Mouse (Mus musculus): ENCODE data around the gene Tbx10.
"Not testable (repeated sequence)": the region's sequence is repeated elsewhere in the genome, so short reads cannot be mapped to it uniquely, and the experiment has no call there.

Gene Tbx10

DNA sequence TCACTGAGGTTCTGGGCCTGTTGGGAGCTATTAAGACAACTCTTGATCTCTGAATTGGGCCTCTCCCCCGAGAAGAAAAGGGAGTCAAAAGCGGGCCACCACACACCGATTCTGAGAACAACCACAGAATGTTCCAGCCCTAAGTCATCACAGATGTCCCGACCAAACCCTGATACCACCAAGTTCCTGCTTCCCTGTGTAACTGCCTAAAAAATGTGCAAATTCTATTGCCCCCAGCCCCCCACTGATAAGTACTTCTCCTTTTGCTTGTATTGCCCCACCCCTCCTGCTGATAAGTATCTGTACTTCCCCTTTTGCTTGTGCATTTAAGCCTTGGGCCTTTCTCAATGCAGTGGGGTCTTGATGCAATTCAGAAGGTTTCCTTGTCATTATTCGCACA is 51.6 kb downstream of the Tbx10 start:
- not testable (repeated sequence) for DNase-seq (ENCODE audit: low spot score in 2 of 2)

DNA sequence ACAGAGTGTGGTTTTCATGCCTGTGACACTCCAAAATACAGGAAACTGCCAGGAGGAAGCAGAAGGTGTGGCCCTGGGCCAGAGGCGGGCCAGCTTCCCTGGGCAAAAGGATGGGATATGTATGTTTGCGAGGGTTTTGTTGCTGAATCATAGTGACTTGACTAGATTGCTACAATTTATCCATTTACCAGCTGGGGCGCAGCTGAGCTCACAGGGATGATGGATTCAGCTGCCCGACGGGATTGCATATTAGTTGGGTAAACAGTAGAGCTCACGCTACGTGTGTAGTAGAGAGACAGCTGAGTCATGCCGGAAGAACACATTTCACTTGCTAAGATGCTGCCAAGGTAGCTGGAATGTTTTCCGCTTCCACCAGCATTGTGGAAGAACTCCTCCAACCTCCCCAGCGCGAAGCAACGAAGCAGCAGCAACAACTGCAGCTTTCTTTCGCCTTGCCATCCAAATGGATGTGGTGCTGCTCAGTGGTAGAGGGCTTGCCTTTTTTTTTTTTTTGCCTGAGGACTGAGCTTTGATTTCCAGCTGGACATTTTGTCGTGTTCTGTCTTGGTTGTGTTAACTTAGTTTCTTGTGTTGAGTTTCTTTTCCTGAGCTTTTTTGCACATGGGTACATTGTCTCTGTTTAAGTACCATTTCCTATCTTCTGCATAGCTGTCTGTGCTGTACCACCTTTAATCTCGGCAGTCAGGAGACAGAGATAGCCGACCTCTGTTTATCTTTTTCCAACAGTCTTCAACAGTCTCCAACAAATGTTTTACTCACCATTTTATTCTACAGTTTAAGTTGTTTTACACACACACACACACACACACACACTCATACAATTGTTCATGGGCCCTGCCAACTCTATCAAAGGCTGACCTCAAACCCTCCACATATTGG is 53.7 kb downstream of the Tbx10 start, which contains the start of gene Gstp2:
TSS of gene Gstp2 (minus strand) at position 58 of the 900 bp plus-strand sequence.
- peak; percentile 68 to 71 for DNase-seq (ENCODE audit: low spot score in 2 of 2)

DNA sequence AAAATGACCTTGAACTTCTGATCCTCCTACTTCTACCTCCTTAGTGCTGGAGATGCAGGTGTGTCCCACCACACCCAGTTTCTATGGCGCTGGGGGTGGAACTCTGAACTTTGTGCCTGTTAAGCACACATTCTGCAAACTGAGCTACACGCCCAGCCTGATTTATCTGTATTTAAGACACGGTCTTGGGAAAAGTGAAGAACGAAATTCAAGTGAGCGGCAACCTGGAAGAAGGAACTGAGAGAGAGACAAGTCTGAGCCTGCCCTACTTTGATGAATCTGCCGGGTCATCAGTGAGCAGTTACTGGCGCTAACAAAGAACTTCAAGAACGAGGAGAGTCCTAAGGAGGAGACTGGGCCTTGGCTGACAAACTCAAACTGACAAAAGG is 54.3 kb downstream of the Tbx10 start:
- DNase-seq (ENCODE audit: low spot score in 2 of 2), result no peak

DNA sequence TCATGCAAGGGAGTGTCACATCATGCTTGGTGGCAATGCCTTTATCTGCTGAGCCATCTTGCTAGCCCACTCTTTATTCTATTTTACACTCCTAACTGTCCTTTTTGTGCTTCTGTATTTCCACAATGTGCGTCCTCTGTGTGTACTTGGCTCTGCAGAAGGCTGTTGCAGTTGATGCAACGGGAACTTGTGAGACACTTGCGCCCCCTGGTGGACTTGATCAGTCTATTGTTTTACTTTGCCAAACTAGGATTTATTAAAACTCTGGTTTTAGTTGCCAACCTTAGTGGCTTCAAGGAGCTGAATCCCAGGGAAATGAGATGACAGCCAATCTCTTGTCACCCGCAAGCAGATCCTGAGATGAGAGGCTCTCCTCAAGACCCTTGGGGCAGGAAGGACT is 55.3 kb downstream of the Tbx10 start:
- peak in 1 of 2 experiments; percentile 53 for DNase-seq (ENCODE audit: low spot score in 2 of 2)

DNA sequence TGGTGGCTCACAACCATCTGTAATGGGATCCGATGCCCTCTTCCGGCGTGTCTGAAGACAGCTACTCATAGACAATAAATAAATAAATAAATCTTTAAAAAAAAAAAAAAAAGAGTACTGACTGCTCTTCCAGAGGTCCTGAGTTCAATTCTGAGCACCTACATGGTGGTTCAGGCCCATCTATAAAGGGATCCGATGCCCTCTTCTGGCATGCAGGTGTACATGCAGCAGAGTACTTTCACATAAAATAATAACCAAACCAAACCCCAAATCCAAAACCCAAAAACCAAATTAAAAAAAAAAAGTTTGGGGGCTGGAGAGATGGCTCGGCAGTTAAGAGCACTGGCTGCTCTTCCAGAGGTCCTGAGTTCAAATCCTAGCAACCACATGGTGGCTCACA is 56.5 kb downstream of the Tbx10 start:
- not testable (repeated sequence) for DNase-seq (ENCODE audit: low spot score in 2 of 2)
